Mouse (Mus musculus): ENCODE measurements at regions not wholly inside any gene's neighbourhood (a gene's known extent, or its start where the extent isn't known, plus 50 kb on each side); places are given as distances from the start of the nearest gene placed in this dataset.
"Not testable (repeated sequence)": the region's sequence is repeated elsewhere in the genome, so short reads cannot be mapped to it uniquely, and the experiment has no call there.

DNA sequence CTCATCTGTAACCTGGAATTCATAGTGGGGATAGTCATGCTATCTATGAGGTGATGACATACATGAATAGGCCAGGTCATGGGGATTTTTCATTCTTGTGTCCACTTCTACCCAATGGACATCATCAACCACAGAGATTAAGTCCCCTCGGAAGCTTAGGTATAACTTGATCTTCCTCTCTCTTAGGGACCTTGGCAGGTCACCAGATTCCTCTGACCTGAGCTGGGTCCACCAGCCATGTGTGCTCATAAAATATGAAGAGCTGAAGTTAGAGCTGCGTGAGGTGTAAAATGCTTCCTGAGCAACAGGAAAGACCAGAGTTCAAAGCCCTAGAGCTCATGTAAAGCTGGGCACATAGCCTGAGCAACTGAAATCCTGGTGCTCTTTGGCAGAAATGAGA, 105.3 kb downstream of the Ero1lb start:
- not testable (repeated sequence) for TF ChIP-seq CTCF (IDR thresholded peaks at IDR 0.05; ENCODE audit: low read depth, low read length); POLR2A (IDR thresholded peaks at IDR 0.05; ENCODE audit: insufficient read depth, low read length); EP300 (IDR thresholded peaks at IDR 0.05; ENCODE audit: insufficient read depth, low read depth, low read length)

Data from ES-Bruce4 (cell line).